Mouse (Mus musculus) NIH3T3 (cell line): ENCODE measurements around the gene Mif4gd.
A peak's percentile ranks its signal among the peaks of the same experiment; 100 is the strongest.

Experiments used
- DNase-seq: peaks from one replicate; pipeline ENCODE4 v3.0.0-alpha.2; 2012; ENCODE audit warnings: low read depth

The Mif4gd gene

GRCm38 (mm10) chr11:115613138-115613945, 573 bp upstream of the Mif4gd start:
- DNase-seq = peak; percentile 66

GRCm38 (mm10) chr11:115612059-115612409, 735 bp downstream of the Mif4gd start:
- peak; percentile 73 for DNase-seq

GRCm38 (mm10) chr11:115611173-115611572, 1.6 kb downstream of the Mif4gd start:
- no peak for DNase-seq

- no peak for DNase-seq
Measured at GRCm38 (mm10) chr11:115609576-115609975, 3.2 kb downstream of the Mif4gd start.

GRCm38 (mm10) chr11:115608421-115609399, 4.1 kb downstream of the Mif4gd start:
- DNase-seq = no peak

GRCm38 (mm10) chr11:115606733-115607132, 6.0 kb downstream of the Mif4gd start:
- DNase-seq = no peak

- no peak for DNase-seq
Measured at GRCm38 (mm10) chr11:115604304-115604696, 8.5 kb downstream of the Mif4gd start.

- DNase-seq = peak; percentile 95
Measured at GRCm38 (mm10) chr11:115603476-115604303, 9.1 kb downstream of the Mif4gd start, which contains the start of the genes Mrps7 and Gga3. Mrps7 (plus strand) TSS chr11:115603925. Gga3 (minus strand) TSS chr11:115604051.

- DNase-seq = no peak
Measured at GRCm38 (mm10) chr11:115603128-115603475, 9.7 kb downstream of the Mif4gd start.

- no peak for DNase-seq
Measured at GRCm38 (mm10) chr11:115601174-115601573, 11.6 kb downstream of the Mif4gd start.

GRCm38 (mm10) chr11:115600743-115601142, 12.0 kb downstream of the Mif4gd start:
- DNase-seq = no peak

GRCm38 (mm10) chr11:115599722-115600121, 13.0 kb downstream of the Mif4gd start:
- DNase-seq = peak; percentile 38

GRCm38 (mm10) chr11:115598309-115598708, 14.5 kb downstream of the Mif4gd start:
- DNase-seq = no peak

GRCm38 (mm10) chr11:115595209-115595608, 17.6 kb downstream of the Mif4gd start:
- DNase-seq = peak; percentile 59

GRCm38 (mm10) chr11:115590526-115591075, 22.2 kb downstream of the Mif4gd start:
- no peak for DNase-seq

GRCm38 (mm10) chr11:115587984-115588383, 24.8 kb downstream of the Mif4gd start:
- no peak for DNase-seq

- DNase-seq = no peak
Measured at GRCm38 (mm10) chr11:115586403-115586802, 26.4 kb downstream of the Mif4gd start.

- DNase-seq = no peak
Measured at GRCm38 (mm10) chr11:115585573-115586100, 27.1 kb downstream of the Mif4gd start.

- no peak for DNase-seq
Measured at GRCm38 (mm10) chr11:115584376-115585073, 28.2 kb downstream of the Mif4gd start.

- DNase-seq = no peak
Measured at GRCm38 (mm10) chr11:115582913-115583606, 29.7 kb downstream of the Mif4gd start.
